Mouse (Mus musculus): ENCODE data around the gene Slc50a1. TPM values are rescaled to one million over a fixed set of nuclear protein-coding genes. Genes with fewer than 3 reads are reported as not detected.

The Slc50a1 gene
- polyA plus RNA-seq, 1 experiment from 2014 or later: 107 TPM

DNA sequence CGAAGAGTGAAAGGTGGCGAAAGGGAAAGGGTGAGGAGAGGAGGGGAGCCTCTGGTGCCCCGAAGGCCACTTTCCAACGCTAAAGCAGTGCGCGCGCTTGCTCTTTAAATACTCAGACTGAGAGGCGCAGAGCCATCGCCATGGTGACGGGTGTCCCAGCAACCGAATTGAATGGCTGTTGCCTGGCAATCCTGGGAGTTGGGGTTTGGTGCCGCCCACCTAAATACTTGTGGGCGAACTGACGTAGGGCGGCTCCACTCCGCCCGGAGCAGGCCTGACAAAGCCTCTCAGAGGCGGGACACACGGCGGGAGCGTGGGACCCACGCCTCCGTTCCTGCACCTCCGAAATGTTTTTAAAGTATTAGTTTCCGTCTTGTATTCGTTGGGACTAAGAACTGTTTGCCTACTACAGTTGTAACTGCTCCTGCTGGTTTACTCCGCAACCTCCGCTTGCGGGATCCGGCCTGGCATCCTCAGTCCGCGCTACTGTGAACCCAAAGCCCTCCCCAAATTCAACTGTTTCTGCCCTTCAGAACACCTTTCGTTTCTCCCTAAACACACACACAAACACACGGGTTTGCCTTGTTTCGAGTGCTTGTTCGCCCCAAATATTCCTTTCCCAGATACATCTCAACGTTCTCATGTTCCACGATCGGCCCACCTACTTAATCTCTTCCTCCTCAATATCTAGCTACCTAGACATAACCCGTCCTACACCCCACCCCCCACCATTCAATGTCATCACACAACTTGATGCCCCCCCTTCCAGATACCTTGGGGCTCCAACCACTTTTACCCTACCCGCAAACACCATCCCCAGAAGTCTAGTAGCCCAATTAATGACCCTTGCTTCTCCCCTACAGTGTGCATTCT lies 42.8 kb downstream of the Slc50a1 start:
- Histone ChIP-seq H3K36me3 (ENCODE audit: control insufficient read depth, insufficient read depth, low read length) (peaks cover 4% of the 10 kb centered on the region; the same call in 1 of the 2 replicates), H3K27me3 (ENCODE audit: control insufficient read depth, insufficient read depth, low read length) (no peaks in the 10 kb centered on the region), H3K27ac (replicated peaks) (peak overlapping the region; percentile 77), H3K9me3 (ENCODE audit: control insufficient read depth, low read length) (no peaks in the 10 kb centered on the region), H3K4me2 (replicated peaks; ENCODE audit: low read depth) (peak overlapping the region; percentile 61), H3K9ac (ENCODE audit: low read length) (peak overlapping the region; percentile 41; the same call in 1 of the 2 replicates), H3K4me1 (replicated peaks; ENCODE audit: control insufficient read depth, insufficient read depth) (peaks cover 3% of the 10 kb centered on the region; the same call in 1 of the 2 replicates), H3K4me3 (ENCODE audit: low read depth, low read length) (peak overlapping the region; percentile 38)
- WGBS: 3% methylated on average over 41 of the region's 41 CpGs
- TF ChIP-seq EP300 (optimal IDR thresholded peaks at IDR 0.05) (no peak), CTCF (IDR thresholded peaks at IDR 0.05; ENCODE audit: low read depth) (no peak)
- DNase-seq (ENCODE audit: low spot score) (peak; percentile 91), ATAC-seq (ENCODE audit: low FRiP score, low TSS enrichment) (peak; percentile 75)

DNA sequence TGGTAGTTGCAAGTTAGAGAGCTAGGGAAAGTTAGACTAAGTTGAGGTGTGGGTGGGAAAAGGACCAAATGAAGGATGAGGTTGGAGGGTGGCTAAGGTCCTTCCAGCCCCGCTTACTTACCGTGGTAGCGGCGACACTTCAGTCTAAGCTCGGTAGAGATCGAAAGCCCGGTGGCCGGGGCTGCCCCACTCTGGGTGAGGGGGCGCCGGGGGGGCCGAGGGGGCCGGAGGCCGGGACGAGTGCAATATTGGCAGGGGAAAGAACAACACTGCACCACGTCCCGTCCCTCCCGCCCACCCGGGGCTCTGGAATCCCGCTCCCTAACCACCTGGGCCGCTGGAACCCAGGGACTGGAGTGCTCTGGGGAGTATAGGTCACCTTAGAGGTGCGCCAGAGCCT lies 43.5 kb downstream of the Slc50a1 start, which contains the start of gene Mtx1:
Gene Mtx1, minus strand, starts transcription at position 189 of the 400 bp plus-strand sequence.
- WGBS: 10% methylated on average over 20 of the region's 21 CpGs
- Histone ChIP-seq H3K9ac (ENCODE audit: low read length) (peak within 1 kb of the TSS; percentile 41; the same call in 1 of the 2 replicates), H3K4me1 (replicated peaks; ENCODE audit: control insufficient read depth, insufficient read depth) (peaks cover 3% of the 10 kb centered on the region; the same call in 1 of the 2 replicates), H3K4me3 (ENCODE audit: low read depth, low read length) (peak within 1 kb of the TSS; percentile 38), H3K4me2 (replicated peaks; ENCODE audit: low read depth) (peak within 1 kb of the TSS; percentile 61), H3K36me3 (ENCODE audit: control insufficient read depth, insufficient read depth, low read length) (peaks cover 4% of the 10 kb centered on the region; the same call in 1 of the 2 replicates), H3K27ac (replicated peaks) (peak within 1 kb of the TSS; percentile 77), H3K9me3 (ENCODE audit: control insufficient read depth, low read length) (no peaks in the 10 kb centered on the region), H3K27me3 (ENCODE audit: control insufficient read depth, insufficient read depth, low read length) (no peaks in the 10 kb centered on the region)
- ATAC-seq (ENCODE audit: low FRiP score, low TSS enrichment) (no peak), DNase-seq (ENCODE audit: low spot score) (no peak)
- TF ChIP-seq CTCF (IDR thresholded peaks at IDR 0.05; ENCODE audit: low read depth) (no peak), EP300 (optimal IDR thresholded peaks at IDR 0.05) (no peak)

DNA sequence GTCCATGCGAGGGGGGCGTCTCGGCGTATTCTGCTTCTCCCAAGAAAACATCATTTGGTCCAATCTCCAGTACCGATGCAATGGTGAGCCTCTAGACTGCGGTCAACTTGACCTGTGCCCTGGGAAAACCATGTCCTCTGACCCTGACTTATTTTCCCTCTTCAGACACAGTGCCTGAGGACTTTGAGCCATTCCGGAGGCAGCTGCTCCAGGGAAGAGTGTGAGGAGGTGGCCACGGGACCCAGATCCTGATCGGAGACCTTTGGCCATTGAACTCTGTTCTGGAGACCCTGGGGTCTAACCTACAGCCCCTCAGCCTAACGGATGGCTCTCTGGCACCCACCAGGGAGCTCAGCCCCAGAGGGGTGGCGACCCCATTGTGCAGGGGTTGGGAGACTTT lies 44.0 kb downstream of the Slc50a1 start:
- no peak for DNase-seq (ENCODE audit: low spot score)
- H3K9me3 ChIP-seq (ENCODE audit: control insufficient read depth, low read length): no peaks in the 10 kb centered on the region
- no peak overlapping the region; the same call in 1 of the 2 replicates for H3K4me2 ChIP-seq (replicated peaks; ENCODE audit: low read depth)
- peaks cover 3% of the 10 kb centered on the region; the same call in 1 of the 2 replicates for H3K4me1 ChIP-seq (replicated peaks; ENCODE audit: control insufficient read depth, insufficient read depth)
- H3K9ac ChIP-seq (ENCODE audit: low read length): 0 out of 2 replicates have a peak overlapping the region, but pooled peaks have one; percentile 23
- no peaks in the 10 kb centered on the region for H3K27me3 ChIP-seq (ENCODE audit: control insufficient read depth, insufficient read depth, low read length)
- whole genome bisulfite sequencing: 49% methylated on average over 11 of the region's 11 CpGs
- TF ChIP-seq EP300 (optimal IDR thresholded peaks at IDR 0.05) (no peak), CTCF (IDR thresholded peaks at IDR 0.05; ENCODE audit: low read depth) (no peak)
- no peak overlapping the region for H3K4me3 ChIP-seq (ENCODE audit: low read depth, low read length)
- peaks cover 4% of the 10 kb centered on the region; the same call in 1 of the 2 replicates for H3K36me3 ChIP-seq (ENCODE audit: control insufficient read depth, insufficient read depth, low read length)
- no peak for ATAC-seq (ENCODE audit: low FRiP score, low TSS enrichment)
- no peak overlapping the region for H3K27ac ChIP-seq (replicated peaks)

DNA sequence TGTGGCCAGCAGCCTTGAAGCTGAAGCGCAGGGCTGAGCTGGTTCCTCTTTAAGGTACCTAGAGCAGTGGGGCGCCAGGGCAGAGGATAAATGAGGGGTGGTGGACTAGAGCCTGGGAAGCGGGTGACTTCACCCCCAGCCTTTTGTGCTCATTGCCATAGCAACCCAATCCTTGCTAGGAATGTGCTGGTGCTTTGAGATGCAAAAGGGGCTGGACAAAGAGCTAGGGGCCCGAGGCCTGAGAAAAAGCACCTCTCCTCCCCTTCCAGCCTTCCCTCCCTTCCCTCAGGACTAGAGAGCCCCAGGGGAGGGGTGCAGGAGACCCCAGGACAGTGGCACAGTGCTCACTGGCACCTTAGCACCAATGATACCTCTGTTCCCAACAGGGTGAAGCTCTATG lies 44.5 kb downstream of the Slc50a1 start:
- no peaks in the 10 kb centered on the region for H3K27me3 ChIP-seq (ENCODE audit: control insufficient read depth, insufficient read depth, low read length)
- ATAC-seq (ENCODE audit: low FRiP score, low TSS enrichment): no peak
- H3K4me1 ChIP-seq (replicated peaks; ENCODE audit: control insufficient read depth, insufficient read depth): peaks cover 3% of the 10 kb centered on the region; the same call in 1 of the 2 replicates
- no peak overlapping the region for H3K4me2 ChIP-seq (replicated peaks; ENCODE audit: low read depth)
- H3K9me3 ChIP-seq (ENCODE audit: control insufficient read depth, low read length): no peaks in the 10 kb centered on the region
- DNase-seq (ENCODE audit: low spot score): no peak
- H3K27ac ChIP-seq (replicated peaks): no peak overlapping the region
- H3K9ac ChIP-seq (ENCODE audit: low read length): 0 out of 2 replicates have a peak overlapping the region, but pooled peaks have one; percentile 23
- H3K4me3 ChIP-seq (ENCODE audit: low read depth, low read length): no peak overlapping the region
- no peak for TF ChIP-seq EP300 (optimal IDR thresholded peaks at IDR 0.05)
- H3K36me3 ChIP-seq (ENCODE audit: control insufficient read depth, insufficient read depth, low read length): peaks cover 4% of the 10 kb centered on the region; the same call in 1 of the 2 replicates
- 67% methylated on average over 4 of the region's 4 CpGs for WGBS

DNA sequence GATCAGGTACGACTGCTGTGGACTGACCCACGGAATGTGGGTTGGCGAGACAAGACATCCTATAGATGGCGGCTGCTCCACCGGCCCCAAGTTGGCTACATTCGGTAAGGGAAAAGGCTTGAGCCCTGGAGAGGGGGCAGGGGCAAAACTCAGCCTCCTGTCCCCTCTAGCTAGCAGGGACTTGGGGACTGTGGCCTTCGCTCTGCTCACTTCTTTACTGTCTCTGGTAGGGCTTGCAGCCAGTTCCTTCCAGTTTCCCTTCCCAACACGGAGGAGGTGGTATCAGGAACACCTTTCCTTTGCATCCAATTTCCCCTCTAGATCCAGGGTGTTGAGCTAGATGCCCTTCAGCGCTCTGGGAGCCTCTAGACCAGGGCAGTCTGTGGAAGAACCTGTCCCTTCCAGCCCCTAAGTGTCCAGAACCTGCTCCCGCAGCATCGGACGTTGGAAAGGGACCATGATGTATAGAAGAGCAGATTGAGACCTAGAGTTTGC lies 45.0 kb downstream of the Slc50a1 start:
- TF ChIP-seq EP300 (optimal IDR thresholded peaks at IDR 0.05) (no peak), CTCF (IDR thresholded peaks at IDR 0.05; ENCODE audit: low read depth) (no peak)
- DNase-seq (ENCODE audit: low spot score): no peak
- ATAC-seq (ENCODE audit: low FRiP score, low TSS enrichment): no peak
- Histone ChIP-seq H3K36me3 (ENCODE audit: control insufficient read depth, insufficient read depth, low read length) (peaks cover 4% of the 10 kb centered on the region; the same call in 1 of the 2 replicates), H3K27me3 (ENCODE audit: control insufficient read depth, insufficient read depth, low read length) (no peaks in the 10 kb centered on the region), H3K4me2 (replicated peaks; ENCODE audit: low read depth) (no peak overlapping the region), H3K9ac (ENCODE audit: low read length) (no peak overlapping the region), H3K4me1 (replicated peaks; ENCODE audit: control insufficient read depth, insufficient read depth) (peaks cover 3% of the 10 kb centered on the region; the same call in 1 of the 2 replicates), H3K9me3 (ENCODE audit: control insufficient read depth, low read length) (no peaks in the 10 kb centered on the region), H3K27ac (replicated peaks) (no peak overlapping the region), H3K4me3 (ENCODE audit: low read depth, low read length) (no peak overlapping the region)
- 59% methylated on average over 12 of the region's 12 CpGs for WGBS
